Mouse (Mus musculus): Measurements from ENCODE around the gene Cacna1c. TPM values are rescaled to one million over a fixed set of nuclear protein-coding genes. Genes with fewer than 3 reads are reported as not detected.

The Cacna1c gene
- polyA plus RNA-seq, 1 experiment from 2014 or later, result 13.7 TPM

DNA sequence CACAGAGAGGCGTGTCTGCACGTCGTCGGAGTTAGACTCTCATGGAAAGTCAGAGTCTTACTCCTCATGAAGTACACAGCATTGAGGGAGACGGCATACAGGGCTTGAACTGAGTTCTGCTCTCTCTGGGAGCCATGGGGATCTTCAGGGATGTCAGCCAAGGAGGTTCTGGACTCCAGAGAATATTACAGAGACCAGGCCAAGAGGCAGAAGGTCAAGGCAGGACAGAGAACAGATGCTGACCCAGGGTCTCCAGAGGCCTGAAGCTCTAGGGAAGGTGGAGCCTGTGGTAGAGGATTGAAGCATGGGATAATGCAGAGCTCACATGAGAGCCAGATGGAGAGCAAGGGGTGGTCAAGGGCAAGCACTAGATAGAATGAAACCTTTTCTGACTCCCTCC, 507.4 kb downstream of the Cacna1c start:
- Histone ChIP-seq H3K9me3 (ENCODE audit: control insufficient read depth, low read length) (no peaks in the 10 kb centered on the region), H3K4me1 (ENCODE audit: control insufficient read depth, insufficient read depth, low read length) (no peaks in the 10 kb centered on the region), H3K27ac (ENCODE audit: low read depth, low read length) (no peak overlapping the region), H3K4me2 (ENCODE audit: low read depth, low read length) (no peak overlapping the region), H3K9ac (replicated peaks; ENCODE audit: low read depth, low read length) (no peak overlapping the region), H3K36me3 (ENCODE audit: control insufficient read depth, insufficient read depth, low read length) (no peaks in the 10 kb centered on the region), H3K27me3 (ENCODE audit: control insufficient read depth, insufficient read depth, low read length) (no peaks in the 10 kb centered on the region), H3K4me3 (ENCODE audit: low read depth, low read length) (no peak overlapping the region)
- 88% methylated on average over 5 of the region's 5 CpGs for WGBS
- no peak for ATAC-seq (ENCODE audit: low read depth)

GRCm38 (mm10) chr6:118680814-118681213, 515.4 kb downstream of the Cacna1c start:
- Histone ChIP-seq H3K27me3 (ENCODE audit: control insufficient read depth, insufficient read depth, low read length) (no peaks in the 10 kb centered on the region), H3K9me3 (ENCODE audit: control insufficient read depth, low read length) (no peaks in the 10 kb centered on the region), H3K9ac (replicated peaks; ENCODE audit: low read depth, low read length) (no peak overlapping the region), H3K36me3 (ENCODE audit: control insufficient read depth, insufficient read depth, low read length) (no peaks in the 10 kb centered on the region; the same call in 1 of the 2 replicates), H3K4me2 (ENCODE audit: low read depth, low read length) (no peak overlapping the region), H3K27ac (ENCODE audit: low read depth, low read length) (no peak overlapping the region), H3K4me1 (ENCODE audit: control insufficient read depth, insufficient read depth, low read length) (no peaks in the 10 kb centered on the region), H3K4me3 (ENCODE audit: low read depth, low read length) (no peak overlapping the region)
- 30% methylated on average over 6 of the region's 6 CpGs for WGBS
- ATAC-seq (ENCODE audit: low read depth), result peak; percentile 61; the same call in 1 of the 2 replicates

GRCm38 (mm10) chr6:118678031-118678430, 518.2 kb downstream of the Cacna1c start:
- no peak overlapping the region for H3K4me2 ChIP-seq (ENCODE audit: low read depth, low read length)
- no peak overlapping the region for H3K4me3 ChIP-seq (ENCODE audit: low read depth, low read length)
- ATAC-seq (ENCODE audit: low read depth), result no peak
- no peak overlapping the region for H3K9ac ChIP-seq (replicated peaks; ENCODE audit: low read depth, low read length)
- H3K27ac ChIP-seq (ENCODE audit: low read depth, low read length), result no peak overlapping the region
- no peaks in the 10 kb centered on the region for H3K9me3 ChIP-seq (ENCODE audit: control insufficient read depth, low read length)
- H3K27me3 ChIP-seq (ENCODE audit: control insufficient read depth, insufficient read depth, low read length), result no peaks in the 10 kb centered on the region
- WGBS, result 91% methylated on average over 10 of the region's 10 CpGs
- no peaks in the 10 kb centered on the region for H3K4me1 ChIP-seq (ENCODE audit: control insufficient read depth, insufficient read depth, low read length)
- H3K36me3 ChIP-seq (ENCODE audit: control insufficient read depth, insufficient read depth, low read length), result peaks cover 12% of the 10 kb centered on the region

- H3K4me1 ChIP-seq (ENCODE audit: control insufficient read depth, insufficient read depth, low read length), result no peaks in the 10 kb centered on the region
- no peaks in the 10 kb centered on the region for H3K27me3 ChIP-seq (ENCODE audit: control insufficient read depth, insufficient read depth, low read length)
- no peaks in the 10 kb centered on the region for H3K9me3 ChIP-seq (ENCODE audit: control insufficient read depth, low read length)
- 89% methylated on average over 6 of the region's 6 CpGs for WGBS
- H3K4me3 ChIP-seq (ENCODE audit: low read depth, low read length), result no peak overlapping the region
- no peak overlapping the region for H3K27ac ChIP-seq (ENCODE audit: low read depth, low read length)
- H3K36me3 ChIP-seq (ENCODE audit: control insufficient read depth, insufficient read depth, low read length), result peaks cover 12% of the 10 kb centered on the region
- H3K9ac ChIP-seq (replicated peaks; ENCODE audit: low read depth, low read length), result no peak overlapping the region
- ATAC-seq (ENCODE audit: low read depth), result no peak
- no peak overlapping the region for H3K4me2 ChIP-seq (ENCODE audit: low read depth, low read length)
Measured at GRCm38 (mm10) chr6:118677306-118677705, 518.9 kb downstream of the Cacna1c start.

- Histone ChIP-seq H3K27me3 (ENCODE audit: control insufficient read depth, insufficient read depth, low read length) (no peaks in the 10 kb centered on the region), H3K36me3 (ENCODE audit: control insufficient read depth, insufficient read depth, low read length) (peaks cover 12% of the 10 kb centered on the region), H3K4me3 (ENCODE audit: low read depth, low read length) (no peak overlapping the region), H3K4me2 (ENCODE audit: low read depth, low read length) (no peak overlapping the region), H3K4me1 (ENCODE audit: control insufficient read depth, insufficient read depth, low read length) (no peaks in the 10 kb centered on the region), H3K27ac (ENCODE audit: low read depth, low read length) (no peak overlapping the region), H3K9me3 (ENCODE audit: control insufficient read depth, low read length) (no peaks in the 10 kb centered on the region), H3K9ac (replicated peaks; ENCODE audit: low read depth, low read length) (no peak overlapping the region)
- 83% methylated on average over 4 of the region's 4 CpGs for WGBS
- ATAC-seq (ENCODE audit: low read depth), result no peak
Measured at GRCm38 (mm10) chr6:118674781-118675180, 521.4 kb downstream of the Cacna1c start.

DNA sequence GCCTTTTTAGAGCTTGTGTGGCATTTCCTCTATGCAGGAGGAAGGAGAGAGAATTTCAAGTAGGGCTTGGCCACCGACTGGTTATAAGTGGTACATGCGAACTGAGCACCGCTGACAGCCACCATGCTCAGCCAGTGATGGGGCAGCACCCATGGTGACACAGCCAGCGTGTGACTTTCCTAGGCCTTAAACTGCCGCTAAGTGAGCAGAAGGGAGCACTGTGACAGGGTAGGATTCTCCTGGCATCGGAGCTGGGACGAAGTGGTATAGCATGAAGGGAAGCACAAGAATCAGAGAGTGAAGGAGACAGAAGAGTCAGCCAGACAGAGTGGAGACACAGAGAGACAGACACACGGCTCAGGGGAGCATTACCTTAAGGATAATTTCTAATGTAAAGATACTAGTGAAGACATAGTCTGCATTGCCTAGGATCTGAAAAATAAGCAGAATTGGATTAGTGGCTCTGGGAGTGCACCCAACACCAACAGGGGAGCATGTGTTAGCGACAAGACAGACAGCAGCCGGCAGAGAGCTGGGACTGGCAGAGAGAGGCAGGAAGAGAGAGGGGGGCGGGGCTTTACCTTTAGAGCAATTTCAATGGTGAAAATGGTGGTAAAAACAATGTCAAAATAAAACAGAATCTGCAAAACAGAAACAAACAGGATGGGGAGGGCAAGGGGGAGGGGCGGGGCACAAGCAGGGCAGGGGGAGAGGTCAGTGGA, 522.1 kb downstream of the Cacna1c start:
- H3K4me2 ChIP-seq (ENCODE audit: low read depth, low read length), result no peak overlapping the region
- H3K27me3 ChIP-seq (ENCODE audit: control insufficient read depth, insufficient read depth, low read length), result no peaks in the 10 kb centered on the region
- no peaks in the 10 kb centered on the region for H3K4me1 ChIP-seq (ENCODE audit: control insufficient read depth, insufficient read depth, low read length)
- H3K9ac ChIP-seq (replicated peaks; ENCODE audit: low read depth, low read length), result no peak overlapping the region
- H3K36me3 ChIP-seq (ENCODE audit: control insufficient read depth, insufficient read depth, low read length), result peaks cover 12% of the 10 kb centered on the region
- no peak for ATAC-seq (ENCODE audit: low read depth)
- WGBS, result 83% methylated on average over 12 of the region's 12 CpGs
- no peak overlapping the region for H3K4me3 ChIP-seq (ENCODE audit: low read depth, low read length)
- H3K27ac ChIP-seq (ENCODE audit: low read depth, low read length), result no peak overlapping the region
- H3K9me3 ChIP-seq (ENCODE audit: control insufficient read depth, low read length), result no peaks in the 10 kb centered on the region

GRCm38 (mm10) chr6:118653331-118653730, 542.9 kb downstream of the Cacna1c start:
- H3K4me2 ChIP-seq (ENCODE audit: low read depth, low read length), result no peak overlapping the region
- no peaks in the 10 kb centered on the region for H3K9me3 ChIP-seq (ENCODE audit: control insufficient read depth, low read length)
- no peak overlapping the region for H3K27ac ChIP-seq (ENCODE audit: low read depth, low read length)
- H3K9ac ChIP-seq (replicated peaks; ENCODE audit: low read depth, low read length), result no peak overlapping the region
- no peaks in the 10 kb centered on the region for H3K4me1 ChIP-seq (ENCODE audit: control insufficient read depth, insufficient read depth, low read length)
- no peaks in the 10 kb centered on the region for H3K27me3 ChIP-seq (ENCODE audit: control insufficient read depth, insufficient read depth, low read length)
- no peak overlapping the region for H3K4me3 ChIP-seq (ENCODE audit: low read depth, low read length)
- no peak for ATAC-seq (ENCODE audit: low read depth)
- WGBS, result 93% methylated on average over 4 of the region's 4 CpGs
- H3K36me3 ChIP-seq (ENCODE audit: control insufficient read depth, insufficient read depth, low read length), result peaks cover 9% of the 10 kb centered on the region; the same call in 1 of the 2 replicates

- H3K36me3 ChIP-seq (ENCODE audit: control insufficient read depth, insufficient read depth, low read length), result peaks cover 9% of the 10 kb centered on the region; the same call in 1 of the 2 replicates
- no peaks in the 10 kb centered on the region for H3K9me3 ChIP-seq (ENCODE audit: control insufficient read depth, low read length)
- no peaks in the 10 kb centered on the region for H3K4me1 ChIP-seq (ENCODE audit: control insufficient read depth, insufficient read depth, low read length)
- ATAC-seq (ENCODE audit: low read depth), result no peak
- no peak overlapping the region for H3K9ac ChIP-seq (replicated peaks; ENCODE audit: low read depth, low read length)
- H3K27me3 ChIP-seq (ENCODE audit: control insufficient read depth, insufficient read depth, low read length), result no peaks in the 10 kb centered on the region
- no peak overlapping the region for H3K4me2 ChIP-seq (ENCODE audit: low read depth, low read length)
- H3K27ac ChIP-seq (ENCODE audit: low read depth, low read length), result no peak overlapping the region
- 92% methylated on average over 6 of the region's 6 CpGs for WGBS
- no peak overlapping the region for H3K4me3 ChIP-seq (ENCODE audit: low read depth, low read length)
Measured at GRCm38 (mm10) chr6:118649121-118649783, 547.0 kb downstream of the Cacna1c start.
